Mouse (Mus musculus): ENCODE results near the gene Rabl2.

GRCm38 (mm10) chr15:89555591-89555990, 36.1 kb downstream of the Rabl2 start:
- TF ChIP-seq CTCF (conservative IDR thresholded peaks at IDR 0.05 in 1 of 2, IDR thresholded peaks at IDR 0.05 in 1 of 2; ENCODE audit: low read depth in 2 of 2, low read length in 2 of 2) (no peak), POLR2A (IDR thresholded peaks at IDR 0.05; ENCODE audit: low read depth, low read length) (no peak), RAD21 (IDR thresholded peaks at IDR 0.05; ENCODE audit: low read depth, low read length) (no peak), NRF1 (IDR thresholded peaks at IDR 0.05; ENCODE audit: low read depth, low read length) (no peak), SMC3 (IDR thresholded peaks at IDR 0.05; ENCODE audit: low read depth, low read length) (no peak), EP300 (IDR thresholded peaks at IDR 0.05; ENCODE audit: low read length) (no peak), POLR2AphosphoS2 (IDR thresholded peaks at IDR 0.05; ENCODE audit: low read depth, low read length) (no peak), ETS1 (conservative IDR thresholded peaks at IDR 0.05; ENCODE audit: low read depth, low read length) (no peak), MAFK (IDR thresholded peaks at IDR 0.05; ENCODE audit: insufficient replicate concordance, low read length) (no peak)

All from CH12.LX (cell line).